Mouse (Mus musculus) megakaryocyte, embryonic 14.5 days (primary cell): ENCODE measurements around the gene Zfp536.

Experiments
- FLI1 ChIP-seq: IDR thresholded peaks from 2 replicates; pipeline ENCODE4 v1.6.1; 2012; ENCODE audit warnings: low read length, inconsistent platforms, mixed read lengths
- GATA1 ChIP-seq: IDR thresholded peaks from 3 replicates; pipeline ENCODE4 v1.6.1; 2012; ENCODE audit warnings: mixed read lengths, low read length, inconsistent platforms, borderline replicate concordance

DNA sequence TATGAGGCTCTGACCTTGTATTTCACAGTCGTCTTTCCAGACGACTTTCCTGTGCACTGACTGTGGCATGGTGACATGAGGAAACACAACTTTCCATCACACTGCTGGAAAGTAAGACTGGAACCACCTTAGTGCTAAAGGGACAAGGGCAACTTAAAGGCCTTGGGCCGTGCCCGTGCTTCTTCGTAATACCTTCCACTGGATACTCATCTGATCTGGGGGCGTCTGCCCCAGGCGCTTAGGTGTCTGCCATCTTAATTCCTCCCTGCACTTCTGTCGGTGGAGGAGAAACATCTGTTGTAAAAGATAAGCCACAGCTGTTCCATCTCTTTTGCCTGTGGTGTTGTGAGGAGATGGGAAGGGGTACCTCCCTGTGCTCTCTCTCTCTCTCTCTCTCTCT is 299.2 kb downstream of the Zfp536 start:
- TF ChIP-seq FLI1 (no peak), GATA1 (no peak)
